Comparison of ENCODE assay signal across 10 mouse cellular contexts in the genomic region with DNA sequence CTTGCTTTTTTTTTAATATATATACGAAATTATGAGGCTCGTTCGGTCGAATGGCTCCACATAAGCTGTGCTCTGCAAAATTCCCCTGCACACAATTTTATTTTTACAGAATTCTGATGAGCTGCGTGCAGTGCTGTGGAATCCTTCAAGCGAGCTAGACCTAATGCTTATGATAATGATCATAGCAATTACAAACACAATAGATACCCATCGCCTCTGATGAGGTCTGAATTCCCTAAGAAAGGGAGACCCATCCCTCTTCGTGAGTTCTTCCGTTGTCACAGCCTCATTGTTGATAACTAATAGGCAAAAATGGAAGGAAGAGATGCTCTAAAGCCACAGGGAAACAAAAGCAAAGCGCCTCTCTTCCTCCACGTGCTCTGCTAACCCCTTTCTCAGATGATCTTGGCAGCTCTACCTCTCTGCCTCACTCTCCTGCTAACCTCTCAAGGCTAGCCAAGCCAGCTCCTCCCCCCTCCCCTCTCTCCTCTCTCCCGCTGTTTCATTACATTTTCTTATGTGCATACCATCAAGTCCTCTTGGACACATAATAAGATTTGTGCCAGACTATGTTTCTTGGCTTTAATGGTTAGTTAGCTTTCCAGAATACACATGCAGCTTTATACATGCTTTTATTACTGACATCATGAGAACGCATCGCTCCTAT.
DNase-seq lines count a peak whose midpoint lies in the region; ATAC-seq and TF ChIP-seq lines count a peak whose summit lies in the region.
"Had no signal": no experiment of that assay in that cellular context is flagged by ENCODE, and none has a peak within 500 bp of the region (broad histone marks: within the 10 kb centered on the region; RNA-seq: fewer than 3 reads in every experiment).

No protein-coding gene starts in this region.

- no peak for DNase-seq in heart, adult 9 months (ENCODE audit: low spot score in 2 of 2)
- peak; percentile 44 for DNase-seq in R1 (ENCODE audit: low read depth, low spot score)
- DNase-seq in forebrain, postnatal 0 days, result peak; percentile 54
- no peak for DNase-seq in thymus, adult 18-20 months
- no peak for DNase-seq in ovary, postnatal 10 days (ENCODE audit: low spot score)
- DNase-seq in cerebellum, adult 9-10 months, result no peak
- DNase-seq: adrenal gland, postnatal 25 days had no signal

- WGBS in heart, embryonic 16.5 days, result 62% methylated on average over 14 of the region's 14 CpGs
- 22% methylated on average over 14 of the region's 14 CpGs for WGBS in forebrain, postnatal 0 days
- 36% methylated on average over 14 of the region's 14 CpGs for WGBS in midbrain, embryonic 13.5 days

- peaks cover 26% of the 10 kb centered on the region for H3K4me1 ChIP-seq in heart, embryonic 16.5 days (ENCODE audit: control insufficient read depth, insufficient read depth, low read length)
- peaks cover 10% of the 10 kb centered on the region for H3K4me1 ChIP-seq in forebrain, postnatal 0 days (ENCODE audit: insufficient read depth)
- peaks cover 30% of the 10 kb centered on the region for H3K4me1 ChIP-seq in midbrain, embryonic 13.5 days (replicated peaks)

- no peak overlapping the region for H3K9ac ChIP-seq in heart, embryonic 16.5 days (ENCODE audit: low read length)
- peak overlapping the region; percentile 44 for H3K9ac ChIP-seq in forebrain, postnatal 0 days
- H3K9ac ChIP-seq in midbrain, embryonic 13.5 days (replicated peaks), result 0 out of 2 replicates have a peak overlapping the region, but pooled peaks have one; percentile 19

- ATAC-seq in heart, embryonic 16.5 days (replicated peaks; ENCODE audit: extremely low read depth, insufficient read depth, low FRiP score), result no peak
- peak; percentile 70 for ATAC-seq in forebrain, postnatal 0 days
- peak; percentile 53; the same call in 1 of the 2 replicates for ATAC-seq in midbrain, embryonic 13.5 days
- ATAC-seq: CD4-positive, CD25-positive, alpha-beta regulatory T cell, adult 4 months had no signal

- H3K4me2 ChIP-seq in heart, embryonic 16.5 days (ENCODE audit: low read depth, low read length), result peak overlapping the region; percentile 6; the same call in 1 of the 2 replicates
- H3K4me2 ChIP-seq in forebrain, postnatal 0 days (ENCODE audit: low read depth), result peak overlapping the region; percentile 52
- H3K4me2 ChIP-seq in midbrain, embryonic 13.5 days (replicated peaks), result peak overlapping the region; percentile 23

- TF ChIP-seq CTCF in forebrain, postnatal 0 days (IDR thresholded peaks at IDR 0.05; ENCODE audit: low read depth), result no peak

- H3K4me3 ChIP-seq in heart, embryonic 16.5 days (ENCODE audit: low read length), result no peak overlapping the region
- H3K4me3 ChIP-seq in forebrain, postnatal 0 days (ENCODE audit: low read depth, low read length), result peak overlapping the region; percentile 23
- no peak overlapping the region for H3K4me3 ChIP-seq in midbrain, embryonic 13.5 days (replicated peaks)

- H3K36me3 ChIP-seq in heart, embryonic 16.5 days (ENCODE audit: control insufficient read depth, insufficient read depth), result no peaks in the 10 kb centered on the region
- H3K36me3 ChIP-seq in forebrain, postnatal 0 days (ENCODE audit: insufficient read depth), result no peaks in the 10 kb centered on the region
- H3K36me3 ChIP-seq in midbrain, embryonic 13.5 days, result no peaks in the 10 kb centered on the region

- no peak overlapping the region; the same call in 1 of the 2 replicates for H3K27ac ChIP-seq in heart, embryonic 16.5 days (ENCODE audit: low read length)
- no peak overlapping the region for H3K27ac ChIP-seq in forebrain, postnatal 0 days (ENCODE audit: low read depth, low read length)
- H3K27ac ChIP-seq in midbrain, embryonic 13.5 days, result peak overlapping the region; percentile 55

- H3K27me3 ChIP-seq in heart, embryonic 16.5 days (ENCODE audit: control insufficient read depth, insufficient read depth, low read length), result no peaks in the 10 kb centered on the region
- H3K27me3 ChIP-seq in forebrain, postnatal 0 days (ENCODE audit: insufficient read depth, low read length), result no peaks in the 10 kb centered on the region
- H3K27me3 ChIP-seq in midbrain, embryonic 13.5 days, result no peaks in the 10 kb centered on the region

- no peaks in the 10 kb centered on the region for H3K9me3 ChIP-seq in heart, embryonic 16.5 days (replicated peaks; ENCODE audit: control insufficient read depth, low read length)
- no peaks in the 10 kb centered on the region for H3K9me3 ChIP-seq in forebrain, postnatal 0 days (ENCODE audit: low read length)
- no peaks in the 10 kb centered on the region for H3K9me3 ChIP-seq in midbrain, embryonic 13.5 days

Comparison
In these comparisons a context has a peak if more than half of its experiments do, and no peak if none do; other contexts are left out.
1. DNase-seq: peak in R1 (single experiment) and forebrain, postnatal 0 days (single experiment); none in heart, adult 9 months (0 of 2), thymus, adult 18-20 months (0 of 2), ovary, postnatal 10 days (single experiment) and cerebellum, adult 9-10 months (single experiment).
2. Peak in every context shown above with its lines, with median percentiles within 50 percentile points of each other: H3K4me2 ChIP-seq.